Mouse (Mus musculus) intestine, embryonic 14.5 days (tissue): ENCODE data around the gene Top1. TPM values are rescaled to one million over a fixed set of nuclear protein-coding genes. Genes with fewer than 3 reads are reported as not detected.
A peak's percentile ranks its signal among the peaks of the same experiment; 100 is the strongest.

ENCODE experiments used
- ATAC-seq: fragments of 200-750 bp; cut with Nextera tagmentation; replicated peaks from 2 replicates; pipeline ENCODE4 v1.8.0; 2017; ENCODE audit warnings: low read depth, moderate number of reproducible peaks, moderate TSS enrichment, moderate library complexity; ENCODE audit not compliant: low FRiP score, low TSS enrichment
- DNase-seq: peaks from one replicate; pipeline ENCODE4 v3.0.0-alpha.2; 2018; ENCODE audit warnings: low spot score
- H3K27ac ChIP-seq: fragments of 300-500 bp; sonication (generic); 2 replicates; pipeline ENCODE4 v1.5.1; 2014; ENCODE audit warnings: low read depth, mild to moderate bottlenecking, control low read depth
- H3K27me3 ChIP-seq: fragments of 300-500 bp; sonication (generic); replicated peaks from 2 replicates; pipeline ENCODE4 v1.6.1; 2014; ENCODE audit warnings: low read length, control low read depth; ENCODE audit not compliant: control insufficient read depth, insufficient read depth
- H3K36me3 ChIP-seq: fragments of 300-500 bp; sonication (generic); 2 replicates; pipeline ENCODE4 v1.6.1; 2014; ENCODE audit warnings: low read length, control low read depth; ENCODE audit not compliant: control insufficient read depth, insufficient read depth
- H3K4me1 ChIP-seq: fragments of 300-500 bp; sonication (generic); replicated peaks from 2 replicates; pipeline ENCODE4 v1.6.1; 2014; ENCODE audit warnings: low read length, control low read depth, mixed read lengths; ENCODE audit not compliant: control insufficient read depth, insufficient read depth
- H3K4me2 ChIP-seq: fragments of 300-500 bp; sonication (generic); 2 replicates; pipeline ENCODE4 v1.6.1; 2014; ENCODE audit warnings: low read length
- H3K4me3 ChIP-seq: fragments of 300-500 bp; sonication (generic); 2 replicates; pipeline ENCODE4 v1.5.1; 2014; ENCODE audit warnings: low read depth, low read length, control low read depth, mixed read lengths
- H3K9ac ChIP-seq: fragments of 300-500 bp; sonication (generic); 2 replicates; pipeline ENCODE4 v1.6.1; 2014; ENCODE audit warnings: mild to moderate bottlenecking, low read length
- H3K9me3 ChIP-seq: fragments of 300-500 bp; sonication (generic); 2 replicates; pipeline ENCODE4 v1.6.1; 2016; ENCODE audit warnings: low read length, control low read depth; ENCODE audit not compliant: control insufficient read depth
- WGBS: fragments of 180-500 bp; shearing (Covaris S2); extraction: QIAGEN DNeasy Blood & Tissue Kit; methylation state at CpG from one replicate; pipeline ENCODE4 v1.1.7; 2014; 5-methylcytosine and 5-hydroxymethylcytosine counted together
- polyA plus RNA-seq: library from polyadenylated mRNA; unstranded; fragments of >200 nt; fragmentation: Nextera tagmentation; extraction: Ambion mirVana; gene quantifications from 2 replicates; pipeline ENCODE4 v1.2.1, GENCODE M21; 2014

The Top1 gene
- polyA plus RNA-seq, 1 experiment from 2014 or later, result 69.1 TPM

DNA sequence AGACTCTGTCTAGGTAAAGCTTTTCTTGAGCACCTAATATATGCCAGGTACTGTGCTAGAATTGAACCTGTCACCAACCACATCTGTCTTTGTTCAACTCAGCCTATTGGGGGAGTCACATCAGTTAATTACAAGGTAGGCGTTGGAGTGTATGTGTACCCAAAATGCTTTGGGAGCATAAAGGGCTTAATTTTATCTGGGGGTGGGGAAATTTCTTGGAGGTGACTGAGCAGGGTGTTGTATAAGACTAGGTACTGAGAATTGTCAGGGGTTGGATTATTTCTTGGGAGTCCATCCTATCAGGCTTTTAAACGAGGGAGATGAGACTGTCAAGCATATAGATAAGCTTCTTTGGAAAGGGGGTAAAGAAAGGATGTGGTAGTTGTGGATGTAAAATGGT lies 2.4 kb downstream of the Top1 start:
- no peak overlapping the region for H3K27ac ChIP-seq
- peaks cover 18% of the 10 kb centered on the region for H3K4me1 ChIP-seq
- DNase-seq, result no peak
- no peaks in the 10 kb centered on the region for H3K27me3 ChIP-seq
- H3K9ac ChIP-seq, result peak overlapping the region; percentile 100; the same call in 1 of the 2 replicates
- peak overlapping the region; percentile 83 for H3K4me2 ChIP-seq
- peak overlapping the region; percentile 91 for H3K4me3 ChIP-seq
- H3K9me3 ChIP-seq, result no peaks in the 10 kb centered on the region
- ATAC-seq, result no peak
- WGBS, result 44% methylated on average over 2 of the region's 2 CpGs
- peaks cover 4% of the 10 kb centered on the region for H3K36me3 ChIP-seq

DNA sequence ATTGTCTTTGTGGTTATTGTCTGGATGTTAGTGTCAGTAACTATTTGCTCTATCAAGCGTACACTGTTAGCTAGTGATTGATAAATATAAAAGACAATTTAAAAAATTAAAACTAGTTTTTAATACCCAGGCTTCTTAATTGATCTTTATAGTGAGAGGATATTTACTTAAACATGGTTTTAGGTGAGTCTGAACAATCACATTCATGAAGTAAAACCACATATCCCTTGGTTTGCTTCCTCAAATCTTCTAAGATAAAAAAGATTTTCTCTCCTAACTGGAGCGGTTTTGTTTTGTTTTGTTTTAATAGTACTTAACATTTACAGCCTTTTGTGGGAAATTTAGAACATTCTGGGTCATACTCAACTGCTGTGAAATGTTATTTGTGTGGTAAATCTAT lies 3.4 kb downstream of the Top1 start:
- peaks cover 18% of the 10 kb centered on the region for H3K4me1 ChIP-seq
- H3K36me3 ChIP-seq, result peaks cover 8% of the 10 kb centered on the region
- H3K4me3 ChIP-seq, result peak overlapping the region; percentile 91
- DNase-seq (no peak), ATAC-seq (no peak)
- 80% methylated on average over 2 of the region's 2 CpGs for WGBS
- H3K9ac ChIP-seq, result no peak overlapping the region
- no peak overlapping the region for H3K27ac ChIP-seq
- no peaks in the 10 kb centered on the region for H3K9me3 ChIP-seq
- H3K4me2 ChIP-seq, result peak overlapping the region; percentile 83
- no peaks in the 10 kb centered on the region for H3K27me3 ChIP-seq

GRCm38 (mm10) chr2:160651165-160651564 lies 5.5 kb downstream of the Top1 start:
- H3K9ac ChIP-seq, result no peak overlapping the region
- H3K9me3 ChIP-seq, result no peaks in the 10 kb centered on the region
- no peak overlapping the region for H3K4me2 ChIP-seq
- DNase-seq (no peak), ATAC-seq (no peak)
- H3K27me3 ChIP-seq, result no peaks in the 10 kb centered on the region
- peaks cover 18% of the 10 kb centered on the region for H3K4me1 ChIP-seq
- H3K36me3 ChIP-seq, result peaks cover 21% of the 10 kb centered on the region
- H3K4me3 ChIP-seq, result no peak overlapping the region
- no peak overlapping the region for H3K27ac ChIP-seq
- 68% methylated on average over 2 of the region's 2 CpGs for WGBS

DNA sequence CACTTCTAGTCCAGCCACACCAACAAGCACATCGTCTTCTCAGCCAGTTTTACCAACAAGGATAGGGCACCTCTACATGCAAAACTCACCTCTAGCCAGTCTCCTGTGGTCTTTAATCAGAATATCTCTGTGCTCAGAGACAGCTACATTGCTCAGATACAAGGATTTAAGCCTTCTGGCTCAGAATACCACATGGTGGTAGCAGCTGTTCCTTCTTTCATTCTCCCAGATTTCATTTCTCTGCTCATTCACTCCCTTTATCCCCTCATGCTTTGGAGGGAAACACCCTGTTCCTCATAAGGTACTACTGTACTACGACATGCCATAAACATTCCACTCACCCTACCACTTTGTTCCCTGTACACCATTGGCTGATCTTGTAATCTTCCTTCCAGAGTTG lies 7.5 kb downstream of the Top1 start:
- ATAC-seq (no peak), DNase-seq (no peak)
- Histone ChIP-seq H3K27me3 (no peaks in the 10 kb centered on the region), H3K4me3 (no peak overlapping the region), H3K9ac (no peak overlapping the region), H3K9me3 (no peaks in the 10 kb centered on the region), H3K27ac (no peak overlapping the region), H3K4me1 (peaks cover 11% of the 10 kb centered on the region), H3K36me3 (peaks cover 26% of the 10 kb centered on the region), H3K4me2 (no peak overlapping the region)
- WGBS, result 83% methylated on average over 2 of the region's 2 CpGs

DNA sequence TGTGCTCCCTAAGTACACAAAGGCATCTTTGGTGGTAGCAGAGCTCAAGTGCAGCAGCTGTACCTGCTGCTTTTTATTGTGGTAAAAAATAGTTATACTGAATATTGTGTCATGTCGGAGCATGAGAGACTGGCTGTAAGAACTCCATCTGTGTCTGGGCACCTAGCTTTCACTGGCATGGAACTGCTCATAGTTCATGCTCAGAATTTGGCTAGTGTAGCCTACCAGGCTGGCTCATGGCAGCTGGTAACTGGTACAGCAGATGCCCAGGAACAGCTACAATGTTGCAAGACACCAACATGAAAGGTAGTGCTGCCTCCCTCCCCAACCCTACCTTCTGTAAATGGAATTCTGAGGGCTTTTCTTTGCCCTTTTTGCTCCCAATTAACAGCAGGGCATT lies 9.9 kb downstream of the Top1 start:
- no peaks in the 10 kb centered on the region for H3K27me3 ChIP-seq
- no peaks in the 10 kb centered on the region for H3K4me1 ChIP-seq
- H3K4me3 ChIP-seq, result no peak overlapping the region
- H3K9me3 ChIP-seq, result no peaks in the 10 kb centered on the region
- H3K27ac ChIP-seq, result no peak overlapping the region
- H3K4me2 ChIP-seq, result no peak overlapping the region
- 96% methylated on average over 1 of the region's 1 CpGs for WGBS
- no peak for ATAC-seq
- H3K36me3 ChIP-seq, result peaks cover 31% of the 10 kb centered on the region
- no peak overlapping the region for H3K9ac ChIP-seq
- no peak for DNase-seq

GRCm38 (mm10) chr2:160656234-160656633 lies 10.5 kb downstream of the Top1 start:
- Histone ChIP-seq H3K9me3 (no peaks in the 10 kb centered on the region), H3K4me3 (no peak overlapping the region), H3K9ac (no peak overlapping the region), H3K4me2 (no peak overlapping the region), H3K27ac (no peak overlapping the region), H3K4me1 (no peaks in the 10 kb centered on the region), H3K27me3 (no peaks in the 10 kb centered on the region), H3K36me3 (peaks cover 33% of the 10 kb centered on the region)
- DNase-seq (no peak), ATAC-seq (no peak)
- 83% methylated on average over 1 of the region's 1 CpGs for WGBS

- no peak overlapping the region for H3K27ac ChIP-seq
- H3K27me3 ChIP-seq, result no peaks in the 10 kb centered on the region
- WGBS, result 89% methylated on average over 12 of the region's 13 CpGs
- DNase-seq (no peak), ATAC-seq (no peak)
- no peaks in the 10 kb centered on the region for H3K4me1 ChIP-seq
- peaks cover 31% of the 10 kb centered on the region for H3K36me3 ChIP-seq
- no peak overlapping the region for H3K4me3 ChIP-seq
- H3K9ac ChIP-seq, result no peak overlapping the region
- H3K4me2 ChIP-seq, result no peak overlapping the region
- no peaks in the 10 kb centered on the region for H3K9me3 ChIP-seq
Observed at GRCm38 (mm10) chr2:160657801-160658442, 12.2 kb downstream of the Top1 start.

DNA sequence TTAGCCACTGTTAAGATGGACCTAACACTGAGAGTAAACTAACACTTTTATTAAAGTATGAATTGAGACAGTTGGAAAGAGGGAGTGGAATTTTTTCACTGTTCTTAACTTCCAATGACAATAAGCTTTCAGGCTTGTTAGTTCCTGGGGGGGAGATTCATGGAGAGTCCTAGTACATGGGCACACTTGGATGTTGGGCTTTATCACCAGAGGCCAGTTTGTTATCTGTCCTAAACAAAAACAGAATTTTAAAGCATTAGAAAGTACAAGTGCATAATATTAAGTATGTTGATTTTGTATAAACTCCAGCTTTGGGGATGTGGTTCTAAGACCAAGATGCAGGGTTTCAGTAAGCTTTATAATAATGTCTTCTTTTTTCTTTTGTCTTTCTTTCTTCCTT lies 13.1 kb downstream of the Top1 start:
- Histone ChIP-seq H3K4me3 (no peak overlapping the region), H3K9me3 (no peaks in the 10 kb centered on the region), H3K36me3 (peaks cover 24% of the 10 kb centered on the region), H3K27me3 (no peaks in the 10 kb centered on the region), H3K9ac (no peak overlapping the region), H3K4me2 (no peak overlapping the region), H3K4me1 (no peaks in the 10 kb centered on the region), H3K27ac (no peak overlapping the region)
- no peak for DNase-seq
- no peak for ATAC-seq

DNA sequence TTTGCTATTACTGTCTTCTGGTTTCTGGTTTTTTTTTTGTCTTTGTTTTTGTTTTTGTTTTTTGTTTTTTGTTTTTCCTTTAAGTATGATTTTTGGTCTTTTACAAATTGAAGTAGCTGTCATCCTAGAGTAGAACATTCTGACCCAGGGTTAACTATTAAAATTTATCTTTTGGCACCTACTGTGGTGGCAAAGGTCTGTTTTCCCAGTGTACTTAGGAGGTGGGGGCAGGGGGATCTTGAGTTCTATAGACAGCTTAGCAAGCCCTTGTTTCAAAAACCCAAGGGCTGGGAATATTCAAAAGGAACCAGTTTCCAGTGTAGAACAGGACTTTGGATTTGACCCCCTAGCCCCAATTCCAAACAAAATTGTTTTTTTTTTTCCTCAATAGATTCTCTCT lies 18.7 kb downstream of the Top1 start:
- ATAC-seq (no peak), DNase-seq (no peak)
- H3K36me3 ChIP-seq, result peaks cover 6% of the 10 kb centered on the region
- no peaks in the 10 kb centered on the region for H3K9me3 ChIP-seq
- H3K27me3 ChIP-seq, result no peaks in the 10 kb centered on the region
- H3K27ac ChIP-seq, result no peak overlapping the region
- H3K4me1 ChIP-seq, result no peaks in the 10 kb centered on the region
- H3K4me3 ChIP-seq, result no peak overlapping the region
- H3K9ac ChIP-seq, result no peak overlapping the region
- H3K4me2 ChIP-seq, result no peak overlapping the region
